Mouse (Mus musculus) liver, embryonic 14 days (tissue): ENCODE measurements around the gene Ccdc3. TPM values are rescaled to one million over a fixed set of nuclear protein-coding genes. Genes with fewer than 3 reads are reported as not detected.

ENCODE experiments used
- polyA plus RNA-seq: library from polyadenylated mRNA; depleted of rRNA; stranded (reverse); fragments of >200 nt; gene quantifications from 2 replicates; pipeline ENCODE4 v1.2.3, GENCODE M21; 2012; rRNA removed

The Ccdc3 gene
- 2.5 and 2.9 TPM in 2 replicates for polyA plus RNA-seq

DNA sequence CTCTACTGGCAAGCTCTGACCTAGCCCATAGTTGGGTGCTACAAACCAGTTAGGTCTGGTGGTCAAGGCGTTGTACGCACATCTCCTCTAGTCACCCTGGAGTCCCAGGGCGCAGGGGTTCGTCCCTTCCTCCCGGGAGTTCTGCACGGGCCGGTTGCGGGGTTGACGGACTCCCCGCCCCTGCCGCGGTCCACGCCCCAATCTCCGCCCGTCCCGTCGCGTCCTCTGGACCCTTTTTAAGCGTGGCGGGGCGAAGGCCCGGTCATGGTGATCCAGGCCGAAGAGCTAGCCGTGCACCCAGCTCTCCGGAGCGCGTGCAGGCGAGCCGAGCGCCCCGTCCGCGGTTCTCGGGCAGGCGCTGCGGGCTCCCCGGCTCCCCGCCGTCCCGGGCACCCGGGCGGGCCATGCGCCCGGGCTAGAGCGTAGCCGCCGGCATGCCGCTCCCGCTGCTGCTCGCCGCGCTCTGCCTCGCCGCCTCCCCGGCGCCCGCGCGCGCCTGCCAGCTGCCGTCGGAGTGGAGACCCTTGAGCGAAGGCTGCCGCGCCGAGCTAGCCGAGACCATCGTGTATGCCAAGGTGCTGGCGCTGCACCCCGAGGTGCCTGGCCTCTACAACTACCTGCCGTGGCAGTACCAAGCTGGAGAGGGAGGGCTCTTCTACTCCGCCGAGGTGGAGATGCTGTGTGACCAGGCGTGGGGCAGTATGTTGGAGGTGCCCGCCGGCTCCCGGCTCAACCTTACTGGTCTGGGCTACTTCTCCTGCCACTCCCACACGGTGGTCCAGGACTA, at the start of gene Ccdc3:
Ccdc3 (plus strand) TSS at position 277 of the 787 bp plus-strand sequence.

Other genes with a start within 250 kb of the Ccdc3 start
- 33.1 and 44.3 TPM in 2 replicates for gene Phyh, start 218.8 kb upstream of the Ccdc3 start, polyA plus RNA-seq
- not detected in 2 replicates for gene Ucma, start 161.7 kb upstream of the Ccdc3 start, polyA plus RNA-seq
- gene Mcm10, start 125.0 kb upstream of the Ccdc3 start, polyA plus RNA-seq: 32.6 and 35.5 TPM in 2 replicates
- 6.1 and 7.3 TPM in 2 replicates for gene Optn, start 73.7 kb upstream of the Ccdc3 start, polyA plus RNA-seq